Mouse (Mus musculus) cerebellum, adult 9-10 months (tissue): ENCODE results near the gene Echdc2.
"Not testable (repeated sequence)": the region's sequence is repeated elsewhere in the genome, so short reads cannot be mapped to it uniquely, and the experiment has no call there.

Experiments
- DNase-seq: peaks from one replicate; pipeline ENCODE4 v3.0.0; 2022

The Echdc2 gene

GRCm38 (mm10) chr4:108165152-108165895 is at the start of gene Echdc2:
TSS of gene Echdc2 (plus strand) at chr4:108165437.
- DNase-seq: peak; percentile 56

GRCm38 (mm10) chr4:108116466-108116865 is 48.8 kb upstream of the Echdc2 start:
- DNase-seq: peak; percentile 15

- DNase-seq: peak; percentile 27
Observed at GRCm38 (mm10) chr4:108117488-108117887, 47.7 kb upstream of the Echdc2 start.

- DNase-seq: peak; percentile 97
Observed at GRCm38 (mm10) chr4:108117924-108118876, 47.0 kb upstream of the Echdc2 start.

GRCm38 (mm10) chr4:108124104-108124503 is 41.1 kb upstream of the Echdc2 start:
- no peak for DNase-seq

- no peak for DNase-seq
Observed at GRCm38 (mm10) chr4:108126260-108126659, 39.0 kb upstream of the Echdc2 start.

- DNase-seq: no peak
Observed at GRCm38 (mm10) chr4:108127516-108127915, 37.7 kb upstream of the Echdc2 start.

- no peak for DNase-seq
Observed at GRCm38 (mm10) chr4:108128339-108128738, 36.9 kb upstream of the Echdc2 start.

GRCm38 (mm10) chr4:108130452-108130851 is 34.8 kb upstream of the Echdc2 start:
- no peak for DNase-seq

- DNase-seq: no peak
Observed at GRCm38 (mm10) chr4:108136938-108137337, 28.3 kb upstream of the Echdc2 start.

- DNase-seq: not testable (repeated sequence)
Observed at GRCm38 (mm10) chr4:108143178-108143577, 22.1 kb upstream of the Echdc2 start.

- no peak for DNase-seq
Observed at GRCm38 (mm10) chr4:108143778-108144177, 21.5 kb upstream of the Echdc2 start.

GRCm38 (mm10) chr4:108144880-108145279 is 20.4 kb upstream of the Echdc2 start, which contains the start of gene Scp2:
TSS of gene Scp2 (minus strand) at chr4:108144998.
- DNase-seq: no peak

- not testable (repeated sequence) for DNase-seq
Observed at GRCm38 (mm10) chr4:108145554-108145953, 19.7 kb upstream of the Echdc2 start.

- DNase-seq: not testable (repeated sequence)
Observed at GRCm38 (mm10) chr4:108155141-108155540, 10.1 kb upstream of the Echdc2 start.

- no peak for DNase-seq
Observed at GRCm38 (mm10) chr4:108161936-108162335, 3.3 kb upstream of the Echdc2 start.

- no peak for DNase-seq
Observed at GRCm38 (mm10) chr4:108163291-108163690, 1.9 kb upstream of the Echdc2 start.

- no peak for DNase-seq
Observed at GRCm38 (mm10) chr4:108166874-108167273, 1.6 kb downstream of the Echdc2 start.

- no peak for DNase-seq
Observed at GRCm38 (mm10) chr4:108168056-108168455, 2.8 kb downstream of the Echdc2 start.

GRCm38 (mm10) chr4:108182278-108182677 is 17.0 kb downstream of the Echdc2 start:
- no peak for DNase-seq

GRCm38 (mm10) chr4:108192821-108193323 is 27.6 kb downstream of the Echdc2 start:
- DNase-seq: no peak

GRCm38 (mm10) chr4:108196277-108196855 is 31.1 kb downstream of the Echdc2 start:
- peak; percentile 55 for DNase-seq

- peak; percentile 43 for DNase-seq
Observed at GRCm38 (mm10) chr4:108199236-108199635, 34.0 kb downstream of the Echdc2 start.
